Mouse (Mus musculus): ENCODE results near the gene Map1b.

GRCm38 (mm10) chr13:99528456-99528855, 12.1 kb upstream of the Map1b start:
- TF ChIP-seq EP300 (IDR thresholded peaks at IDR 0.05; ENCODE audit: low read depth) = no peak
- no peak for TF ChIP-seq CTCF (IDR thresholded peaks at IDR 0.05; ENCODE audit: low read depth)
